Mouse (Mus musculus) G1E-ER4 (cell line): Measurements from ENCODE around the gene Bag6. TPM values are rescaled to one million over a fixed set of nuclear protein-coding genes. Genes with fewer than 3 reads are reported as not detected.

Source experiments
- GATA1 ChIP-seq: IDR thresholded peaks from one replicate; pipeline ENCODE4 v1.8.0; 2012; ENCODE audit warnings: low read length, inconsistent platforms
- polyA plus RNA-seq: library from polyadenylated mRNA; stranded (reverse); fragments of >175 nt; gene quantifications from 2 replicates; pipeline ENCODE4 v1.2.3, GENCODE M21; 2012

The Bag6 gene
- polyA plus RNA-seq, 1 experiment, result 826 TPM

GRCm38 (mm10) chr17:35131038-35131437, 3.9 kb upstream of the Bag6 start:
- TF ChIP-seq GATA1, result no peak

GRCm38 (mm10) chr17:35131500-35132173, 3.3 kb upstream of the Bag6 start, which contains the start of gene Apom:
Gene Apom, minus strand, starts transcription at chr17:35132050.
- no peak for TF ChIP-seq GATA1

GRCm38 (mm10) chr17:35132174-35132560, 2.8 kb upstream of the Bag6 start:
- no peak for TF ChIP-seq GATA1

- no peak for TF ChIP-seq GATA1
These were observed 1.5 kb upstream of the Bag6 start for GRCm38 (mm10) chr17:35133517-35133916.

GRCm38 (mm10) chr17:35135591-35136320, 778 bp downstream of the Bag6 start:
- no peak for TF ChIP-seq GATA1

GRCm38 (mm10) chr17:35139269-35139668, 4.3 kb downstream of the Bag6 start:
- no peak for TF ChIP-seq GATA1

GRCm38 (mm10) chr17:35140490-35140996, 5.6 kb downstream of the Bag6 start:
- no peak for TF ChIP-seq GATA1

GRCm38 (mm10) chr17:35141971-35142370, 7.0 kb downstream of the Bag6 start:
- no peak for TF ChIP-seq GATA1

- TF ChIP-seq GATA1, result no peak
These were observed 11.2 kb downstream of the Bag6 start for GRCm38 (mm10) chr17:35146139-35146538.

GRCm38 (mm10) chr17:35147348-35147747, 12.4 kb downstream of the Bag6 start:
- no peak for TF ChIP-seq GATA1

GRCm38 (mm10) chr17:35147922-35148639, 13.1 kb downstream of the Bag6 start:
- no peak for TF ChIP-seq GATA1

- no peak for TF ChIP-seq GATA1
These were observed 17.1 kb downstream of the Bag6 start for GRCm38 (mm10) chr17:35152121-35152520.

- TF ChIP-seq GATA1, result no peak
These were observed 18.1 kb downstream of the Bag6 start for GRCm38 (mm10) chr17:35153077-35153476.

GRCm38 (mm10) chr17:35153931-35154330, 19.0 kb downstream of the Bag6 start:
- TF ChIP-seq GATA1, result no peak

- TF ChIP-seq GATA1, result no peak
These were observed 19.6 kb downstream of the Bag6 start for GRCm38 (mm10) chr17:35154616-35155015.

- no peak for TF ChIP-seq GATA1
These were observed 20.5 kb downstream of the Bag6 start for GRCm38 (mm10) chr17:35155451-35155850.
